Mouse (Mus musculus): ENCODE measurements around the gene Umod. TPM values are rescaled to one million over a fixed set of nuclear protein-coding genes. Genes with fewer than 3 reads are reported as not detected.

Gene Umod
- polyA plus RNA-seq (2015; fragmentation: Nextera tagmentation; extraction: Ambion mirVana) = not detected in 2 replicates

DNA sequence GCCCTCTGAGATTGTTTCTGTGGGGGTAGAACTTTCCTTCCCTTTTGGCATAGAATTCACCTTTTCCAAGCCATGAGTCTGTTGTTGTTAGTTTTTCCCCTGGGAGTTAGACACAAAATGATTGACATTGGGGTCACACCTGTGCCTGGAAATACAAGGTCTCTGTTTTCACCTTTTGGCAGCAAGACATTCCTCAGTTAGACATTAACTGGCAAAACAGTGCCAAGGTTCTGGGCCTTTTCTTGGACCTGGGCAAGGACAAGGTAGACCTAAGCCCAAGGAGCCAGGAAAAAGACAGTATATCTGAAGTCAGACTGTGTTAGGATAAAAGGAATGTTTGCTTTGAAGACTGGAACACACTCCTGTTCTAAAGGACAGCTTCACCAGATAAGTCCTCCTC is at the start of gene Umod:
Gene Umod (minus strand): TSS at position 27 of the 400 bp plus-strand sequence.
- no peak for ATAC-seq (replicated peaks)
- no peak within 1 kb of the TSS for H3K9ac ChIP-seq
- no peaks in the 10 kb centered on the region for H3K9me3 ChIP-seq
- no peaks in the 10 kb centered on the region for H3K27me3 ChIP-seq (replicated peaks)
- no peaks in the 10 kb centered on the region for H3K4me1 ChIP-seq
- no peak within 1 kb of the TSS for H3K4me3 ChIP-seq
- H3K27ac ChIP-seq = no peak within 1 kb of the TSS
- H3K4me2 ChIP-seq = no peak within 1 kb of the TSS
- H3K36me3 ChIP-seq (replicated peaks) = no peaks in the 10 kb centered on the region

DNA sequence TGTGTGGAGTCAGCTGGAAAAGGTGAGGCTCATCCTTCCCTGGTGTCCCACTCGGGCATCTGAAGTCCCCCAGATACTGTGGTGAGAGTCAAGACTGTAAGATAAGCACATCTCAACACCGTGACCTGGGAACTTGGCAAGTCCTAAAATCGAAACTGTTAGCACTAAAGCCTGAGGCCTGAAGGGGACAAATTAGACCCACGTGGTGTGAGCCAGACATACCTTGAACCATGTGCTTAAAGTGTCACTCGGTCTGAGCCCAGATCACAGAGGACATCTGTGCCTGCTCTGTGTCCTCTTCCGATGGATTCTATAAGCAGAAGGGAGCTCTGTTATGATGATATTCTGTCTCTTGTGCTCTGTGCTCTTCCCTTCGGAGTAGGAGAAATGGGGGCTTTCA is 49.5 kb upstream of the Umod start:
- H3K4me1 ChIP-seq = peaks cover 4% of the 10 kb centered on the region; the same call in 1 of the 2 replicates
- no peaks in the 10 kb centered on the region for H3K9me3 ChIP-seq
- H3K27ac ChIP-seq = no peak overlapping the region
- no peak overlapping the region for H3K4me2 ChIP-seq
- H3K9ac ChIP-seq = no peak overlapping the region
- no peak overlapping the region for H3K4me3 ChIP-seq
- no peak for ATAC-seq (replicated peaks)
- 86% methylated on average over 7 of the region's 7 CpGs for WGBS
- H3K36me3 ChIP-seq (replicated peaks) = no peaks in the 10 kb centered on the region
- H3K27me3 ChIP-seq (replicated peaks) = no peaks in the 10 kb centered on the region

DNA sequence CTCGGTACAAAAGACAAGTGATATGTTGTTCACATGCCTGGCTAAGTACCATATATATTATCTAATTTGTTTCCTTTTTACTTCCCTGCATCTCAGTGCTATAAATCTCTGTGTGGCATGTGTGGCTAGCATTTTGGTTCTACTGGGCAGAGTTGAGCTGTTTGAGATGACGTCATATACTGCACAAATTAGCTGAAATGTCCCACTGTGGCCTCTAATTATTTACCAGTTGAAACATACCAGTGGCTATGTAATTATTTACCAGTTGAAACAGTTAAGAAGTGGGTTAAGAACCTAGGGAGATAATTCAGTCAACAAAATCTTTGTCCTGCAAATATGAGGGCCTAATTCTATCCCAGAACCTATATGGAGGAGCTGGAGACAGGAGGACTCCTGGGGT is 48.5 kb upstream of the Umod start:
- Histone ChIP-seq H3K4me2 (no peak overlapping the region), H3K4me1 (peaks cover 4% of the 10 kb centered on the region; the same call in 1 of the 2 replicates), H3K27me3 (replicated peaks) (no peaks in the 10 kb centered on the region), H3K4me3 (no peak overlapping the region), H3K9me3 (no peaks in the 10 kb centered on the region), H3K27ac (no peak overlapping the region), H3K9ac (no peak overlapping the region), H3K36me3 (replicated peaks) (no peaks in the 10 kb centered on the region)
- no peak for ATAC-seq (replicated peaks)
- 77% methylated on average over 2 of the region's 2 CpGs for WGBS

DNA sequence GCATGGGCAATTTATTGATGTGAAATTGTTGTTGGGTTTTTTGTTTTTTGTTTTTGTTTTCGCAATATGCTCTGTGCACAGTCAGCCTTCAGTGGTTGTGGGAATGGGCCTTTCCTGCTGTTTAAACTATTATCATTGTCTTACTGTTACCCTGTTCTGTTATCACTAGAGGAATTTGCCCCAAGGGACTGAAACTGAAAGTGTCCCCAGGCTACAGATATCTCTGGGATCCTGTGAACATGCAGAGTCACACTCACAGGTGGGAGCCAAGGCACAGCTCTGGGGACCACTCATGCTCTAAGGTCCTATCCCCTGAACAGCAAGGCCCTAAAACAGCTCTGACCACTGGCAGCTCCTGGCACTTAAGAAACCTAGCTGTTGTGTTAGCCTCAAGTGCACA is 48.1 kb upstream of the Umod start:
- Histone ChIP-seq H3K9me3 (no peaks in the 10 kb centered on the region), H3K4me3 (no peak overlapping the region), H3K4me2 (no peak overlapping the region), H3K27me3 (replicated peaks) (no peaks in the 10 kb centered on the region), H3K9ac (no peak overlapping the region), H3K4me1 (peaks cover 4% of the 10 kb centered on the region; the same call in 1 of the 2 replicates), H3K27ac (no peak overlapping the region), H3K36me3 (replicated peaks) (no peaks in the 10 kb centered on the region)
- WGBS = 95% methylated on average over 1 of the region's 1 CpGs
- no peak for ATAC-seq (replicated peaks)

DNA sequence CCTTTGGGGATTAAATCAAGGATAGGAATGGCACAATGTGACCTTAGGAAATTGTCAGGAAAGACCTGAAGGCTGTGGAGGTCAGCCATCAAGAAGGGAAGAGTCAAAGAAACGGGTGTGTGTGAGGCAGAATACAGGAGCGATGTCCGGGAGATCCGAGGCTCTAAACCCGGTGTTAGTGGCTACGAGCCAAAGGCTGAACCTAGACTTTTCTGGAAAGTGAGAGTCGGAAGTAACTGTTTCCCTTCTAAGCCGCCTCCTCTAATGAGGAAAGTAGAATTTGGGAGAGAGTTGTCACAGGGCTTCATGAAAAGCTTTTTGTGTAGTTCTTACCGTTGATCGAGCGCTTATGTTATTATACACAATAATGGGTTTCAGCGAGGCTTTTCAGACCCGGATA is 47.4 kb upstream of the Umod start:
- Histone ChIP-seq H3K27me3 (replicated peaks) (no peaks in the 10 kb centered on the region), H3K4me2 (no peak overlapping the region), H3K9ac (no peak overlapping the region), H3K36me3 (replicated peaks) (no peaks in the 10 kb centered on the region), H3K27ac (no peak overlapping the region), H3K4me3 (no peak overlapping the region), H3K4me1 (peaks cover 4% of the 10 kb centered on the region; the same call in 1 of the 2 replicates), H3K9me3 (no peaks in the 10 kb centered on the region)
- WGBS = 49% methylated on average over 13 of the region's 13 CpGs
- no peak for ATAC-seq (replicated peaks)

DNA sequence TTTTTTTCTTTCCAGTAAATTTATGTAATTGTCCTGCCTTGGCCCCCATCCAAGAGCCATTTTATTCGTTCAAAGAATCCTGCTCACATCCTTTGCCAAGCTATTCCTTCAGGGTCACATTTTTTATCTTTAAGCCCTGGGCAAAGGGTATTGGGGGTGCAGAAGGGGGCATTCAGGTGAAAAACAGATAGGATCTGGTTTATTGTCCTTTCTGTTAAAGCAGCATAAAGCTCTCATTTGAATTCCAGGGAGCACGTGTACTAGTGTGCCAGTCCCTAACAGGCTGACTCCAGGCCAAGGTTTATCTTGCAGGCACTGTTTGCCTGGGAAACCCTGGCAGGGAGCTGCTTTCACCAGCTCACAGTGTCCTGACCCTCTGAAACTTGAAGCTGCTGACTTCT is 46.8 kb upstream of the Umod start:
- ATAC-seq (replicated peaks) = peak; percentile 17; the same call in 1 of the 2 replicates
- peaks cover 4% of the 10 kb centered on the region; the same call in 1 of the 2 replicates for H3K4me1 ChIP-seq
- no peak overlapping the region for H3K4me2 ChIP-seq
- H3K9me3 ChIP-seq = no peaks in the 10 kb centered on the region
- no peaks in the 10 kb centered on the region for H3K36me3 ChIP-seq (replicated peaks)
- 25% methylated on average over 2 of the region's 2 CpGs for WGBS
- H3K4me3 ChIP-seq = no peak overlapping the region
- no peak overlapping the region for H3K9ac ChIP-seq
- H3K27me3 ChIP-seq (replicated peaks) = no peaks in the 10 kb centered on the region
- no peak overlapping the region for H3K27ac ChIP-seq

- H3K4me1 ChIP-seq = peaks cover 4% of the 10 kb centered on the region; the same call in 1 of the 2 replicates
- WGBS = 76% methylated on average over 4 of the region's 4 CpGs
- H3K27me3 ChIP-seq (replicated peaks) = no peaks in the 10 kb centered on the region
- ATAC-seq (replicated peaks) = no peak
- H3K36me3 ChIP-seq (replicated peaks) = no peaks in the 10 kb centered on the region
- no peaks in the 10 kb centered on the region for H3K9me3 ChIP-seq
- H3K27ac ChIP-seq = no peak within 1 kb of the TSS
- no peak within 1 kb of the TSS for H3K4me2 ChIP-seq
- no peak within 1 kb of the TSS for H3K9ac ChIP-seq
- no peak within 1 kb of the TSS for H3K4me3 ChIP-seq
These were observed 44.3 kb upstream of the Umod start, which contains the start of gene Pdilt for GRCm38 (mm10) chr7:119523389-119523788. Gene Pdilt, minus strand, starts transcription at chr7:119523489.

GRCm38 (mm10) chr7:119522385-119522784 is 43.3 kb upstream of the Umod start:
- peaks cover 4% of the 10 kb centered on the region; the same call in 1 of the 2 replicates for H3K4me1 ChIP-seq
- no peak overlapping the region for H3K4me2 ChIP-seq
- H3K27ac ChIP-seq = no peak overlapping the region
- 69% methylated on average over 1 of the region's 1 CpGs for WGBS
- no peaks in the 10 kb centered on the region for H3K36me3 ChIP-seq (replicated peaks)
- no peak overlapping the region for H3K9ac ChIP-seq
- H3K27me3 ChIP-seq (replicated peaks) = no peaks in the 10 kb centered on the region
- ATAC-seq (replicated peaks) = no peak
- H3K4me3 ChIP-seq = no peak overlapping the region
- H3K9me3 ChIP-seq = no peaks in the 10 kb centered on the region

- no peak overlapping the region for H3K9ac ChIP-seq
- no peak overlapping the region for H3K4me2 ChIP-seq
- peaks cover 4% of the 10 kb centered on the region; the same call in 1 of the 2 replicates for H3K4me1 ChIP-seq
- WGBS = 81% methylated on average over 3 of the region's 3 CpGs
- no peaks in the 10 kb centered on the region for H3K27me3 ChIP-seq (replicated peaks)
- no peak for ATAC-seq (replicated peaks)
- no peaks in the 10 kb centered on the region for H3K9me3 ChIP-seq
- H3K36me3 ChIP-seq (replicated peaks) = no peaks in the 10 kb centered on the region
- H3K4me3 ChIP-seq = no peak overlapping the region
- no peak overlapping the region for H3K27ac ChIP-seq
These were observed 42.7 kb upstream of the Umod start for GRCm38 (mm10) chr7:119521816-119522215.

DNA sequence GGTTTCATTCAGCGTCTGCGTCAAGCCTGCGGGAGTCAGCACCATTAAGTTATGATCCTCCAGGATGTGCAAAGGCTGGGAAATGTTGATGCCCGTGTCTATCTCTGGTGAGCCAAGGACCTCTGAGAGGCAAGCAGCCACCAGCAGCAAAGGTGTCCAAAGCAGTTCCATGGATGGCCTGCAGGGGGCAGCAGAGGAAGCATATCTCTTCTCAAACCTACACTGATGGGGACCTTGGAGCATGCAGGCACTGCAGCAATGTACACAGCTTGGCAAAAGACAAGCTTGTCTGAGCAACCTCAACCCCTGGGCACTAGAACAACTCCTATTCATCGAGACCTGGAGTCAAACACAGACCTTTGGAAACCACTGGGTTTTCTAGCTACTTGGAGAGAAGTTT is 40.6 kb upstream of the Umod start:
- H3K9me3 ChIP-seq = no peaks in the 10 kb centered on the region
- no peak overlapping the region for H3K27ac ChIP-seq
- 56% methylated on average over 5 of the region's 5 CpGs for WGBS
- no peak for ATAC-seq (replicated peaks)
- H3K36me3 ChIP-seq (replicated peaks) = no peaks in the 10 kb centered on the region
- H3K4me2 ChIP-seq = no peak overlapping the region
- H3K27me3 ChIP-seq (replicated peaks) = 0 out of 2 replicates have a peak, but pooled peaks cover 4% of the 10 kb centered on the region
- no peak overlapping the region for H3K9ac ChIP-seq
- no peak overlapping the region for H3K4me3 ChIP-seq
- no peaks in the 10 kb centered on the region for H3K4me1 ChIP-seq

- H3K4me2 ChIP-seq = no peak within 1 kb of the TSS
- no peak within 1 kb of the TSS for H3K27ac ChIP-seq
- whole genome bisulfite sequencing = 65% methylated on average over 5 of the region's 5 CpGs
- no peaks in the 10 kb centered on the region for H3K9me3 ChIP-seq
- ATAC-seq (replicated peaks) = no peak
- H3K9ac ChIP-seq = no peak within 1 kb of the TSS
- H3K27me3 ChIP-seq (replicated peaks) = 0 out of 2 replicates have a peak, but pooled peaks cover 4% of the 10 kb centered on the region
- no peaks in the 10 kb centered on the region for H3K4me1 ChIP-seq
- H3K4me3 ChIP-seq = no peak within 1 kb of the TSS
- no peaks in the 10 kb centered on the region for H3K36me3 ChIP-seq (replicated peaks)
These were observed 40.1 kb upstream of the Umod start, which contains the start of gene Acsm5 for GRCm38 (mm10) chr7:119519163-119519562. Gene Acsm5, plus strand, starts transcription at chr7:119519463.

- no peak overlapping the region for H3K4me3 ChIP-seq
- no peak for ATAC-seq (replicated peaks)
- 85% methylated on average over 7 of the region's 7 CpGs for WGBS
- H3K36me3 ChIP-seq (replicated peaks) = no peaks in the 10 kb centered on the region
- H3K4me1 ChIP-seq = no peaks in the 10 kb centered on the region
- H3K4me2 ChIP-seq = no peak overlapping the region
- H3K27me3 ChIP-seq (replicated peaks) = 0 out of 2 replicates have a peak, but pooled peaks cover 4% of the 10 kb centered on the region
- no peak overlapping the region for H3K27ac ChIP-seq
- H3K9ac ChIP-seq = no peak overlapping the region
- H3K9me3 ChIP-seq = no peaks in the 10 kb centered on the region
These were observed 37.1 kb upstream of the Umod start for GRCm38 (mm10) chr7:119516272-119516558.

- no peak overlapping the region for H3K4me2 ChIP-seq
- 69% methylated on average over 10 of the region's 10 CpGs for WGBS
- no peak overlapping the region for H3K27ac ChIP-seq
- H3K27me3 ChIP-seq (replicated peaks) = 0 out of 2 replicates have a peak, but pooled peaks cover 4% of the 10 kb centered on the region
- no peaks in the 10 kb centered on the region for H3K9me3 ChIP-seq
- H3K9ac ChIP-seq = no peak overlapping the region
- no peaks in the 10 kb centered on the region for H3K4me1 ChIP-seq
- H3K4me3 ChIP-seq = no peak overlapping the region
- no peaks in the 10 kb centered on the region for H3K36me3 ChIP-seq (replicated peaks)
- ATAC-seq (replicated peaks) = 0 out of 2 replicates have a peak, but pooled peaks have one; percentile 33
These were observed 36.6 kb upstream of the Umod start for GRCm38 (mm10) chr7:119515492-119516271.
